Mouse (Mus musculus) forebrain, postnatal 0 days (tissue): ENCODE results near the gene Kantr. TPM values are rescaled to one million over a fixed set of nuclear protein-coding genes. Genes with fewer than 3 reads are reported as not detected.

Experiments
- ATAC-seq: fragments of 200-750 bp; cut with Nextera tagmentation; 2 replicates; pipeline ENCODE4 v1.8.0; 2017; ENCODE audit warnings: mild to moderate bottlenecking, moderate library complexity
- DNase-seq: peaks from one replicate; pipeline ENCODE4 v3.0.0-alpha.2; 2015
- H3K27ac ChIP-seq: fragments of 300-500 bp; sonication (generic); 2 replicates; pipeline ENCODE4 v1.5.1; 2014; ENCODE audit warnings: low read depth, mild to moderate bottlenecking, antibody characterized with exemption, low read length, moderate library complexity, mixed read lengths
- H3K27me3 ChIP-seq: fragments of 300-500 bp; sonication (generic); 2 replicates; pipeline ENCODE4 v1.6.1; 2014; ENCODE audit warnings: mild to moderate bottlenecking, low read length, mixed read lengths; ENCODE audit not compliant: insufficient read depth
- H3K36me3 ChIP-seq: fragments of 300-500 bp; sonication (generic); 2 replicates; pipeline ENCODE4 v1.6.1; 2014; ENCODE audit warnings: mild to moderate bottlenecking, moderate library complexity; ENCODE audit not compliant: insufficient read depth
- H3K4me1 ChIP-seq: fragments of 300-500 bp; sonication (generic); 2 replicates; pipeline ENCODE4 v1.6.1; 2014; ENCODE audit warnings: antibody characterized with exemption; ENCODE audit not compliant: insufficient read depth
- H3K4me2 ChIP-seq: fragments of 300-500 bp; sonication (generic); 2 replicates; pipeline ENCODE4 v1.6.1; 2014; ENCODE audit warnings: low read depth, mild to moderate bottlenecking, moderate library complexity
- H3K4me3 ChIP-seq: fragments of 300-500 bp; sonication (generic); 2 replicates; pipeline ENCODE4 v1.5.1; 2014; ENCODE audit warnings: low read depth, low read length, mixed read lengths
- H3K9ac ChIP-seq: fragments of 300-500 bp; sonication (generic); 2 replicates; pipeline ENCODE4 v1.6.1; 2014; ENCODE audit warnings: mild to moderate bottlenecking
- H3K9me3 ChIP-seq: fragments of 300-500 bp; sonication (generic); 2 replicates; pipeline ENCODE4 v1.6.1; 2016; ENCODE audit warnings: low read length
- CTCF ChIP-seq: sonication (generic); IDR thresholded peaks from 2 replicates; pipeline ENCODE4 v1.5.1; 2016; ENCODE audit warnings: antibody characterized with exemption, control low read depth, low read depth
- WGBS: fragments of 180-500 bp; shearing (Covaris S2); extraction: QIAGEN DNeasy Blood & Tissue Kit; methylation state at CpG from one replicate; pipeline ENCODE4 v1.1.7; 2014; 5-methylcytosine and 5-hydroxymethylcytosine counted together
- polyA plus RNA-seq: library from polyadenylated mRNA; unstranded; fragments of >200 nt; fragmentation: Nextera tagmentation; extraction: Ambion mirVana; gene quantifications from 2 replicates; pipeline ENCODE4 v1.2.1, GENCODE M21; 2015
- total RNA-seq: library from RNA; depleted of rRNA; stranded (reverse); fragments of >200 nt; gene quantifications from 2 replicates; pipeline ENCODE4 v1.2.3, GENCODE M21; 2014; rRNA removed

Gene Kantr
- total and polyA plus RNA-seq, 2 experiments from 2014 or later = 20.8 to 30.2 TPM

DNA sequence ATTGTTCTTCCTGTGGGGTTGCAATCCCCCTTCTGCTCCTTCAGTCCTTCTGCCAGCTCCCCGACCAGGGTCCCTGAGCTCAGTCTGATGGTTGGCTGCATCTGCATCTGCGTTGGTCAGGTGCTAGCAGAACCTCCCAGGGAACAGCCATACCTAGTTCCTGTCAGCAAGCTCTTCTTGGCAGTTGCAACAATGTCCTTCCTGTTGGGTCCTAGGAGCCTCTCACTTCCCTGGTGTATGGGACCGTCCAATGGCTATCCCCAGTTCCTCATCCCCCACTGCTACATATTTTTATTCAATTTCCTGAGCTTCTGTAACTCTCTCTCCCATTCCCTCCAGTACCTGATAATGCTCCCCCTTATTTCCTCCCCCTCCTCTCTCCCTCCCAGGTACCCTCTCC, 42.5 kb downstream of the Kantr start:
- no peak for TF ChIP-seq CTCF
- DNase-seq (no peak), ATAC-seq (no peak)
- Histone ChIP-seq H3K4me2 (no peak overlapping the region), H3K27ac (no peak overlapping the region), H3K4me1 (no peaks in the 10 kb centered on the region), H3K27me3 (no peaks in the 10 kb centered on the region), H3K4me3 (no peak overlapping the region), H3K9me3 (no peaks in the 10 kb centered on the region), H3K36me3 (no peaks in the 10 kb centered on the region), H3K9ac (no peak overlapping the region)
- 92% methylated on average over 3 of the region's 3 CpGs for WGBS

DNA sequence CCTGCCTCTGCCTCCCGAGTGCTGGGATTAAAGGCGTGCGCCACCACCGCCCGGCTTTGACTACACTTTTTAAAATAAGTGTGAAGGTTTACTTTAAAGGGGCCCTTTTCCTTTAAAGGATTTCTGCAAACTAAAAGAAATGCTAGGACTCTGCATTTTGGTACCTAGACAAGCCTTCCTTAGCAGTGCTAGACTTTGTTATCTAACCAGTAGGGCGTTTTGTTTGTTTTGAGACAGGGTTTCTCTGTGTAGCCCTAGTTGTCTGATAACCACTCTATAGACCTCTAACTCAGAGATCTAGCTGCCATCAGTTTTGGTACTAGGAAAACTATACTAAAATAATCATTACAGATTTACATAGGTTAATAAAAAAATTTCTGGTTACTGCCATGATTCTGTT, 47.9 kb downstream of the Kantr start:
- Histone ChIP-seq H3K9me3 (no peaks in the 10 kb centered on the region), H3K27me3 (no peaks in the 10 kb centered on the region), H3K4me1 (no peaks in the 10 kb centered on the region), H3K4me3 (no peak overlapping the region), H3K36me3 (peaks cover 11% of the 10 kb centered on the region; the same call in 1 of the 2 replicates), H3K9ac (no peak overlapping the region), H3K4me2 (no peak overlapping the region), H3K27ac (no peak overlapping the region)
- DNase-seq = no peak
- ATAC-seq = no peak
- WGBS = 96% methylated on average over 6 of the region's 6 CpGs
- no peak for TF ChIP-seq CTCF

DNA sequence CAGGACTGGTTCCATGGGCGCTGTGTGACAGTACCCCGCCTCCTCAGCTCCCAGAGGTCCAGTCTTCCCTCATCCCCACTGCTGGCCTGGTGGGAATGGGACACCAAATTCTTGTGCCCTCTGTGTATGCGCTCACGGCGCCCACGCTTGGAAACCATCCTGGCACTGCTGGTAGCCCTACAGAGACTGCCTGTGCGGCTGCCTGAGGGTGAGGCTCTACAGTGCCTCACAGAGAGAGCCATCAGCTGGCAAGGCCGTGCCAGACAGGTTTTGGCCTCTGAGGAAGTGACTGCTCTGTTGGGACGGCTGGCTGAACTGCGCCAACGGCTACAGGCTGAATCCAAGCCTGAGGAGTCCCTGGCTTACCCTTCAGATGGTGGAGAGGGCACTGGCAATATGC, 56.1 kb downstream of the Kantr start:
- no peak overlapping the region for H3K4me2 ChIP-seq
- H3K9me3 ChIP-seq = no peaks in the 10 kb centered on the region
- no peak overlapping the region for H3K9ac ChIP-seq
- no peak for ATAC-seq
- DNase-seq = no peak
- no peak overlapping the region for H3K4me3 ChIP-seq
- no peak overlapping the region for H3K27ac ChIP-seq
- no peaks in the 10 kb centered on the region for H3K27me3 ChIP-seq
- peaks cover 77% of the 10 kb centered on the region for H3K36me3 ChIP-seq
- WGBS = 96% methylated on average over 11 of the region's 11 CpGs
- H3K4me1 ChIP-seq = no peaks in the 10 kb centered on the region
- TF ChIP-seq CTCF = no peak

Other genes starting within 250 kb of the Kantr start
- gene Iqsec2, start 183.2 kb downstream of the Kantr start, total RNA-seq = 15.9 and 23.2 TPM in 2 replicates
- 6.8 and 7.5 TPM in 2 replicates for gene Iqsec2, start 183.2 kb downstream of the Kantr start, polyA plus RNA-seq
- gene Kdm5c, start 94.5 kb downstream of the Kantr start, total RNA-seq = 47.2 and 56.0 TPM in 2 replicates
- 18.1 and 19.5 TPM in 2 replicates for gene Kdm5c, start 94.5 kb downstream of the Kantr start, polyA plus RNA-seq
- gene Tspyl2, start 14.9 kb upstream of the Kantr start, total RNA-seq = 39.5 and 51.7 TPM in 2 replicates
- 27.5 and 39.7 TPM in 2 replicates for gene Tspyl2, start 14.9 kb upstream of the Kantr start, polyA plus RNA-seq
- 22.2 and 27.9 TPM in 2 replicates for gene Gpr173, start 41.2 kb upstream of the Kantr start, total RNA-seq
- gene Gpr173, start 41.2 kb upstream of the Kantr start, polyA plus RNA-seq = 6.9 and 7.1 TPM in 2 replicates
- not detected in 2 replicates for gene Cldn34a, start 235.8 kb upstream of the Kantr start, total RNA-seq
- not detected in 2 replicates for gene Cldn34a, start 235.8 kb upstream of the Kantr start, polyA plus RNA-seq